Mouse (Mus musculus) ES-CJ7 (cell line): ENCODE measurements around the gene Higd1a.

Source experiments
- DNase-seq: peaks from one replicate; pipeline ENCODE4 v3.0.0; 2011; ENCODE audit warnings: low read depth, low spot score

Higd1a gene

DNA sequence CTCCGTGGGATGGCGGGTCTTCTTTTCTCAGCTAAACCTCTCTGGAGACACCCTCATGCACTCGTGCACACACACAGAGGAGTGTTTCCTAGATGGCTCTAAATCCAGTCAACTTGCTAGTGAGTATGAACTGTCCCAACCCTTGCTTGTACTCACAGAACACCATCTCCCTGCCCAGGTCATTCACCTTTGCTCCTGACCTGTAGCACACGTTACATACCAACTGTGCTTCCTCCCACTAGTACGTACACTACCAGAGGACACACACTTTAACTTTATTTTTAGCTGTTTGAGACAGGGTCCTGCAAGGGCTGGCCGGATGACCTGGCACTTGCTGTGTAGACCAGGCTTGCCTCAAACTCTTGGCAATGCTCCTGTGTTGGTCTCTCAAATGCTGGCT is 20.2 kb downstream of the Higd1a start:
- no peak for DNase-seq

DNA sequence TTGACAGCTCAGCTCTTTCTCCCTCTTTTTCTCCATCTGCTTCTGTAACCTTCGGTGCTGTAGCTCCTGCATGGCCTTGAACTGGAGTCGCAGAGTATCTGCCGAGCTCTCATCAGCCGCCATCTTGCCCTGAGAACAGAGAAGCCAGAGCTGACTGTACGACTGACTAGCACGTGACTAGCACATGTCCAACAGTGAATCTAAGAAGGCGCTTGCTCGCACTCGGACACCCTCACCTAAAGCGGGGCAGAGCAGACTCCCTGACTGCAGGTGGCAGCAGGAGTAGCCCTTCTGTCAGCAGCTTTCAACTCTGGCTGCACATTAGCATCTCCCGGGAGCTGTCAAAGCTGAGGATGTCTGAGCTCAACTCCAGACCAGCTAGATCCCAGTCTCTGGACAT is 24.3 kb downstream of the Higd1a start:
- peak; percentile 46 for DNase-seq

DNA sequence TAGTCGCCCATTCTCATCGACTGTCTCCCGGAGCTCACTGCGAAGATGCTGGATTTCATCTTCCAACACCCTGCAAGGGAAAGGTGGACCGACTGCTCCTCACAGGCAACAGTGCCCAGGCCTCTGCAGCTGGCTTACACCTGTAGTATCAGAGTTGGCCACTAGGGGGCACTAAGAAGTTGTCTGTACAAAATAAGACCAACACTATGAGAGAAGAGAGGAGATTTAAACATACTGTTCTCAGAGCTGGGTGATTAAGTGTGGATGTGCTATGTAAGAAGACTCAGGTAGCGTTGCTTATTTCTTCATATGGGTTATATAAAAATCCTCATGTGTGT is 27.2 kb downstream of the Higd1a start:
- DNase-seq, result peak; percentile 73

DNA sequence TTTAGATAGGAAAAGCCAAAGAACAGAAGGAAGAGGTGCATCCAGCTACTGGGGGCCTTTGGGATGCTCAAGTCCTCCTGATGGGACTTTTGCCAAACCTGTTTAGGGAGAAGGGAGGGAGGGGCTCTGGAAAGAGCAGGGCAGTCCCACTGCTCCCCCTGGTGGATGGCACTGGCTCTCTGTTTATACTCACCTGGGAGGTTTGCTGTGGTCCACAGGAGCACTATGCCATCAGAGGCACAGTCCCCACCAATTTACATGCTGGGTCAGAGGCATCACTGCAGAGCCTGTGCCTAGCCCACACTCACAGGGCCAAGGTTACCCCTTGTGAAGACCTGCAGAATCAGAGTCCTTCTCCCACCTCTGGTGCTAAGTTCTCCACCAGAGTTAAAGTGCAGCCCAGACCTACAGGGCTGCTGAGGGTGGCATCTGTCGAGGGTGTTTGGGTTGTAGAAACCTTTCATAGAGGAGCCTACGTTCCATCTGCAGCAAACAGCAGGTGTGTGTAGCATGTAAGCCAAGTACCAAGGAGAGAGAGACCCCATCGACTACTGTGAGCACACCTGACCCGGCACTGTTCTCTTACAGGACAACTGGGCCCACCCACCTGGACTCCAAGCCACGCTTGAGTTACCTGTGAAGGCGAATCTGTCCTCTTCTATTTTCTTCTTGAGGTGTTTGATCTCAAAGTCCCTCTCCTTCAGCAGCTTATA is 27.8 kb downstream of the Higd1a start:
- peak; percentile 72 for DNase-seq

DNA sequence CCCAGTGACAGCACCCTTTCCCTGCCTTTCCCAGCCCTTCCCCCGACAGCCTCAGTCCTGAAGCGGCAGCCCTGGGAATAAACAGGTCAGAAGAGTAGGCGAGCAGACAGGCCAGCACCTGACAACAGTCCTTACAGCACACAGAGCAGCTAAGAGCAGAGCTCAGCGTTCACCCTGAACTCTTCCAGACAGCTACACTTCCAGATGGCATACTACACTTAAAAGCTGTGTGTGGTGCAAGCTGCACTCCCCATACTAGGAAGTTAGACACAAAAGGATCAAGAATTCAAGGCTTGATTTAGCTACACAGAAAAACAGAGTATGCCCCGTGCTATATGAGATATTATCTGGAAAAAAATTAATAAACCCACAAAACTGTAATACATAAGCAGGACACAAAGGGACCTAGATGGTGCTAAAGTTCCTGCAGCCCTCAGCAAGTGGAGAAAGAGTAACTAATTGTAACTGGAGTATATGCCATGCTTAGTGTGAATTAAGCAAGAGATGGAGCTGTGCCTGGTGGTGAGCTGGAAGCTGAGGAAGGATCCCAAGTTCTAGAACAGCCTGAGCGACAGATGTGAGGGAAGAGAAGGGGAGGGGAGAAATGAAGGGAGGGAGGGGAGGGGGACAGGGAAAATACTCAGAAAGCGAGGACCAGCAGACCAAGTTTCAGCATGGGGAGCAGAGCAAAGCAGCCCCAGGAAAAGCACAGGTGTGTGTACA is 28.7 kb downstream of the Higd1a start:
- no peak for DNase-seq

DNA sequence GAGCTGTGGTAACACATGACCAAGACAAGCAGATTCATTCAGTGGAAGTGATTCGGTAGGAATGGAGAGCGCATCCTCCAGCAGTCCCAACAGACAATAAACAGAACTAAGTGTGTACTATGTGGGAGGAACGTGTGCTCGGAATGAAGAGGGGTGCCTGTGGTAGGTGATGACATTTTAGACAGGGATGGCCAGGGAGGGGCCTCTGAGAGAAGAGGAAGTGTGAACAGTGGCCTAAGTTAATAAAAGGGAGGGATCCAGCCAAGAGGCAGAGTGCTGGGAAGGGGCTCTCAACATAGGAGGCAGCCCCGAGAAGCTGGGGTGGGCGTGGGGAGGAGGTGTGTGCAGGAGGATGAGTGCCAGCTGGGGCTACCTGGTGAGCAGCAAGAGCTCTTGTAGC is 29.8 kb downstream of the Higd1a start:
- DNase-seq, result no peak

DNA sequence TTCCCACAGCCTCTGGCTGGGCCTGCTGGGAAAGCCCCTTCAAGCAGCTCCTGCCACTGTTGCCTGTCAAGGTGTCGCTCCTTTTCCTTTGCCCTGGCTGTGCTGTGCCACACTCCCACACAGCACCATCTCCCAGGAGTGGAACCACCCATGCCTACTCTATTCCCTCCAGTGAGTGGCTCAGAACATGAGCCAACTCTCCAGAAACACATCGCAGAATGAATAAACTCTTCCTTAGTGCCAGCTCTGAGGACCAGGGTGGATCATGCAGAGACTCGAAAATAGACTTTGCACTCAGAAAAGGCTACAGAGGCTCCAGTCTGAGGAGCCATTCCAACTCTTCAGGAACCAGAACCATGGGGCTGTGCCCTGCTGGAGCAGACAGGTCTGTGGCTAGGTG is 31.8 kb downstream of the Higd1a start:
- no peak for DNase-seq

DNA sequence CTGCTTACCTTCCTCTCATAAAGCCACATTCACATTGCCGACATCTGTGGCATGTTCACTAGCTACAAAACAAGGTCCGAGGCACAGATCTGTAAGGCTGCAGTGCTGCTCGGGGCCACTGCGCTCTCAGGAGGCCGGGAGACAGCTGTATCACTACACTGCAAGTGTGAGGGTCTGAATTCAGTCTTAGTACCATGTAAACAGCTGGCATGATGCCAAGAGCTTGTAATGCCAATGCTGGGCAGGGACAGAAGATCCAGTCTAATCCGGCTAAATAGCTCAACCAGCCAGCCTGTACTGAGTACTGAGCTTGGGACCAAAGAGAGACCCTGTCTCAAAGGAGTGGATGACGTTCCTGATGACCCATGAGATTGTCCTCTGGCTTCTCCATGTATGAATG is 34.2 kb downstream of the Higd1a start:
- DNase-seq, result no peak

DNA sequence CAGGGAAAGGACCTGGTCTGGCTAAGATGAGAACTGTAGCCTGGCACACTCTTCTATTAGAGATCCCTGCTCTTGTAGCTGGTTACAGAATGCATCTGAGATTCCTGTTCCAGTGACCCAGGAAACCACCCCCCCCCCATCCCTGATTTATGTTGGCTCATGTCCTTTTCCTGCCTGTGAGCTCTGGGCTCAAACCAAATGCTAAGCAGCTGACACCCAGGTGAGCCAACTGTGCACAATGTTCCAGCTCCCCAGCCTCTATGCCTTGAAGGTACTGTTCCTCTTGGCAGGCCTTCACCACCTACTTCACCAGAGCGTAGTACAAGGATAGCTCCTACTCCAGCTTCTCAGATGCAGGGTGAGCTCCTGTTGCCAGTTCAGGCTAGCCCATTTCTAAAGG is 35.1 kb downstream of the Higd1a start:
- DNase-seq, result no peak

DNA sequence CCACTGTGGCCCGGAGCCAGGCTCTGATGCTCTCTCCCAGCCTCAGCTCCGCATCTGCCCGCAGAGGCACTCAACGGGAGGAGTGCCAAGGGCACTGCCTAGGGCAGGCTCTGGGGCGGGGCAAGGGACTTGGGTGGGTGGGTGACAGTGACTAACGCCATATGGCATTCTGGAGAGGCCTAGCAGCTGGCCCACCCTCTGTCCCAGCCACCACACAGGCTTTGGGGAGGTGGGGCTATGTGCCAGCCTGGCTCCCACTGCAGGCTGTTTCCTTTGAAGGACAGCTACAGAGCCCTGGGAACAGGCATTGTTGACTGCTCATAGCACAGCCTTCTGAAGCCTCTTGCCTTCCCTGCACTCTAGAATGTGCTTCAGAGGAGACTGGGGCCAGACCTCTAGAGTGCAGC is 35.6 kb downstream of the Higd1a start:
- DNase-seq, result no peak

DNA sequence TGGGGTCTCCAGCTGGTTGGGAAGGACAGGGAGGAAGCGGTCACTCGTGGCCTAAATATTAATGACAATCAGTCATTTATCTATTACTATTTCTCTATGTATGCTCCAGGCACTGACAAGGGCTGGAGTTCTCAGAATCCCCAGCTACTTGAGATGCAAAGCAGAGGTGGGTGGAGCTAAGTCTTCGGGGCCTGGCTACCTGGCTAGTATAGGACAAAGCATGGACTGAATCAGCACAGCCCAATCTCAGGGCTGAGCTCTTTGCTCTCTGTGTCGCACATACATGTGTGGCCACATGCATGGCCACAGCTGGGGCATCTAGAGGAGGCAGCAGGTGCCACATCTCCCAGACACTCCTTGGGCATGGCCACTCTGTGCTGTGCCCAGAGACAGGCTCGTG is 37.4 kb downstream of the Higd1a start:
- no peak for DNase-seq

DNA sequence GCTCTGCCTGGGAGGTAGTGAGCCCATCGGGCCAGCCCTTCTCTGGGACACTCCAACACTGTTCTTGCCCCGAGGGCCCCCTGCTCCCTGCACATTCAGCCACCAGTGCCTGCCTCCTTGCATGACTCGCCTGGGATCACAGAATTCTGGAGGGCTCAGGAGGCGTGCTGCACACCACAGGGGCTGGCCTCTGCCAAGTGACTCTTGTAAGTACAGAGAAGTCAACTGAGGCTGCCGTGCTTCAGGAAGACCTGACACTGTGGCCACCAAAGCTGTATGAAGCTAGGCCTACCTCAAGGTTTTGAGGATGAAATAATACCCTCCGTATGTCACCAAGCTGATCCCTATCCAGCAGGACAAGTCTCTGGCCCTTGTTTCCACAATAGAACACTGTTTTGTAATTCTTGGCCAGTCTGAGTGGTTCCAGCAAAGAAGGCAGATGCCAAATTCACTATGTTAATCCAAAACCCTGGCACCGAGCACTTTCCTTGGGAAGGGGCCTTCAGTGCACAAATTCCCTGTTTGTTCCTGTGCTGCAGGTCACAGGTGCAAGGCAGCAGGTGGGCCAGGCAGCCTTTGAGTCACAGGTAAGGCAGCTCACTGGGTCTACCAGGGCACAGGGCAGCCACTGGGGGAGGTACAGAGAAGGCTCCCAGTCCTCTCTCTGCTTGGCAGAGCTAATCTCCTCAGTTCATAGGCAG is 38.2 kb downstream of the Higd1a start:
- no peak for DNase-seq

DNA sequence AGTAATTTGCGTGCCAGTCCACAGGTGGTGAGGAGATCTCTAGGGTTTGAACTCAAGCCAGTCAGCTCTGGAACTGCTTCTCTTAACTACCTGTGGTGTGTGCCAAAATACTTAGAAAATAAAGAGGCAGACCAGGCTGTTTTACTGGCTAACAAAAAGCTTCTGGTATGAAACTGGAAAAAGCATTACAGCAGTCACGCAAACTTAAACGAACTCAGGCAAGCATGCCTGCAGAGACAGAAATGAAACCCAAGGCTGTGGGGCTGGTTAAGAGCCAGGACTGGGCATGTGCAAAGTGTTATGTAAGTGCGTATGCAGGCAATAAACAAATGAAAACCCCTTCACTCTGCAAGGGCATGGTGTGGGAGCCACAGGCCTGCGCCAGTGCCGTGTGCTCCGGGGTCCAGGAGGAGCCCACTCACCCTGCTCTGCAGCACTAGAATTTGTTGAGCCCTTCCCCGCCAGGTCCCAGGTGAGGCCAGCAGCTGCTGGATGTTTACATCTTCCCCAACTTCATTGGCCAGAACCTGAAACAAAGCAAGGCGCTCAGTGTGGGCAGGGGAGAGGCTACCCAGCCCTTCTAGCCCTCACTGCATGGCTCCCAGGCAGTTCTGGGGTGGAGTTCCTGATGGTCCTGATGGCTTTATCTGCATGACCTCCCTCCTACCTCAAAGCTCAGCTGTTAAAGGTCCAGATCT is 38.9 kb downstream of the Higd1a start:
- no peak for DNase-seq

DNA sequence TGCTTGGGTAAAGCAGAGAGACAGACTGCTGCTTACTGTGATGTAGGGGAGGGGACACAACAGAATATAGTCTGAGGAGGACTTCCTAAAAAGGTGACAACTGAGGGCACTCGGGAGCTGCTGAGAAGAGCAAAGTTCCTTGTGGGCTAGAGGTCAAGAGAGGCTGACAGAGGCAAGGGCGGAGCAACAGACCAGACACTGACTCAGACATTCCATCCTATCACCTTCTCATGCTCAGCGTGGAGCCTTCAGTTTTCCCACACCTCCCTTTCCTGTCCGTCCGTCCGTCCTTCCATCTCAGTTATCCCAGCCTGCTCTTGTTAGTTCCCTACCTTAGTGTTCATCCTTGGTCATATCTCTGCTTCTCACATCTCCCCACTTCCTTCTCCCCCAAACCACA is 43.0 kb downstream of the Higd1a start:
- no peak for DNase-seq

DNA sequence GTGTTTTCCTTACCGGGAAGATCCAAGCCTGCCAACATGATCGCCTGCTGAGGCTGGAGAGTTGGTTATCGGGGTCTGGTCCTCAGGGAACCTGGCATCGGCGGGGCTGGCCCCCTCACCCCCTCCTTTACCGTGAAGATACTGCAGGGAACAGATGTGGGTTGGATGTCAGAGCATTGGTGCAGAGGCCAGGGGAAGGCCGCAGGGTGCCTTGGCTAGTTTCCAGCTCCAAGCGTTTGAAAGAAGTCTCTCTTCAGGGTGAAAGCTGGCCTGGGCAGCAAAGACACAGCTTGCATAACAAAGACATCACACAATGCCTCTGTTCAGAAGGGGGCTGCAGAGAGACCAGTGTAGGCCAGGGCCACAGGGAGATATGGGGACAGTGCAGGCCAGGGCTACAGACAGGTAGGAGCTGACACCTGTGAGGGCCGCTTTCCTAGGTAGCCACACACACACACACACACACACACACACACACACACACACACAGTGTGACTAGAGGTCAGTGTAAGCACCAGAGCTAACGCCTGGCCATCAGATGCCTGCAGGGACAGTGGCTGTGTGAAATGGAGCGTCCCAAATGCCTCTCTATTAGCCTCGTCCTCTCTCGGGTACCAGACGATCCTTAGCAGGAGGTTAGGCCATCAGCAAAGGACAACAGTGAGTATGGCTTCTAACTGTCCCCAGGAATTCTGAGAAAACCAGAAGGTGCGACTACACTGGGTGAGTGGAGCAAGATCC is 47.9 kb downstream of the Higd1a start:
- no peak for DNase-seq

DNA sequence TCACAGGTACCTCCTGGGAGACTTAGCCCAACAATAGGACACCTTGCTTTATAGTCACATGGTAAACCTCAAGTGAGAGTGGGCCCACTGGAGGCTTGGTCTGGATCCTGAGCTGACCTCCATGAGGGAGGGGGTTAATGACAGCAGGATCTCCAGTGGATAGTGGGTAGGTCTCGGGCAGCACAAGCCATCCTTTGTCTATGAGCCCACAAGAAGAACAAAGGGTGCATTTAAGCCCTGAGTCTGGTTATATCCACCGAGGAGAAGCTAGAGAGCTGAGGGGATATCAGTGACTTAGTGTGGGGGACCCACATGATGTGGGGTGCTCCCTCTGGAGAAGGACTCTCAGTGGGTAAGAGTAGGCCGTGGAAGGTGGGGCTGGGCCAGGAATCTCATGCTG is 49.7 kb downstream of the Higd1a start:
- no peak for DNase-seq

DNA sequence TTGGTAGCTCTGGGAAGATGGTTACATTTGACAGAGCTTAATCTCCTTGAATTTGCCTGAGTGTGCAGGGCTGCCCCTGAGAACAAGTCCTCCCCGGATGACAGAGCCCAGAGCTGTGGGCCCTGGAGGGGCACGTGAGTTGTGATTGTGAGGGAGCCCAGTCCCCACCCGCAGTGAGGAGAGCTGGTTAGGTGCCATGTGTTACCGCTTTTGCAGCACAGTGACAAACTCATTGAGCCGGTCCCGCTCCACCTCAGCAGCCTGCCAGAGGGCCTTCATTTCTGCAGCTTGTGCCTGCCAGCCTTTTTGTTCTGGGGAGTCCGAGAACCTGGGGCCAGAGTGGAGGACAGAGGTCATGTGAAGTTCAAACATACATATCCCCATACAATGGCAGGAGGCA is 50.2 kb downstream of the Higd1a start:
- no peak for DNase-seq

DNA sequence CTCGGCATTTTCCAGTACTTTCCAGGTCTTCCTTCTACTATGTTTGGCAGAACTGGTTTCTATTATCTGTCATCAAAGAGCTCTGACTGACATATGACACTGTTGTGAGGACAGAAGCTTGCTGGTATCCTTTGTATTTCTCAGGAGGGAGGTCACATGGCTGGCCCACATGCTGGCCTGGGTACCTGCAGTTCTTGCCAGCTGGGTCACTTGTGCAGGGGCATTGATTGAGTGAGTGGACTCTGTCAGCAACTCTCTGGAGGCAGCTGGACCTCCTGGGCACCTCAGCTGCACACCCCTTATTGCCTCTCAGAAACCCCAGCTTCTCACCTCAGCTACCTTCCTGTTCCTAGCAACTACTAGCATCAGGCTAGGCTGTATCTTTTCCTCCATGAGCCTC is 50.6 kb downstream of the Higd1a start:
- no peak for DNase-seq

DNA sequence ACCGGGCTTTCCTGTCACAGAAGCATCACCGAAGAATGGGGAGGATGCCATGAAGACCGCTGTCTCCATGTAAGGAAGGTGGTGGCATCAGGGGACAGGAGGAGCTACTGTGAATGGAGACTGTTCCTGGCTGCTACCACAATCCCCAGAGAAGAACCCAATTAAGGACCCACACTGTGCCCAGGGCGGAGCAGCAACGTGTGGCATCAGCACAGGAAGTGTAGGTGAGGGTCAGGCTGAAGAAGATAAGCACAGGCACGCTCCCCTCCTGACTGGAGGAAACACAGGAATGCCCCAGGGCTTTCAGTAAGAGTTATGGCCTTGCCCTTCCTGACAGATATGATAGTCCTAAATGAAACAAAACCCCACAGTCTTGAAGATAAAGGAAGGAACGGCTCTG is 55.4 kb downstream of the Higd1a start:
- DNase-seq, result no peak

DNA sequence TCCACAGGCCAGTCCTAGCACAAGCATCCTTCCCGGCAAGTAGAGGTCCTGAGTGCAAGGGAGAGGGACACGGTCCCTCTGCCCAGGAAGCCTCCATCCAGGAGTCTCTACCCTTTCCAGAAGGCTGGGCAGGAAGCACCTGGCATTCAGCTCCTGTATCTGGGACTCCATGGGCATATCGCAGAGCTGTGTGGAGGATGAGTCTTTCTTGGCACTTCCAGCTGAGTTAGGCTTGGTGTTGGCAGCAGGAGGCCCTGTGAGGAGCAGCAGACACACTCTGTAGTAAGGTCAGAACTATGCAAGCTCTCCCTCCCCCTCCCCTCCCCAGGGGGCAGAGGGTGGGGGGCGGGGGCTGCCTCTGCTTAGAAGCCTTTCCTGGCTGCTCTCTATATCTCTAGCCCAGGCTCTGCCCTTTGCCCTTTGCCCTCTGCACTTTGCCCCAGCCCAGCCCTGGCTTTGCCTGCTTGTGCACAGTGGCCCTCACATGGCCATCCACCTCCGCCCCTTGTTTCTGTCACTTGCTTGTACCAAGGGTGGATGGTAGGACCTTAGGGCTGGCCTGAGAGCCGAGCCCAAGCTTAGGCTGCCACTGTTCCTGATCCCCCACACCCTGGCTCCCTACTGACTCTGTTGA is 59.2 kb downstream of the Higd1a start:
- no peak for DNase-seq
